17 mouse cellular contexts compared by ENCODE assay signal in the genomic region with DNA sequence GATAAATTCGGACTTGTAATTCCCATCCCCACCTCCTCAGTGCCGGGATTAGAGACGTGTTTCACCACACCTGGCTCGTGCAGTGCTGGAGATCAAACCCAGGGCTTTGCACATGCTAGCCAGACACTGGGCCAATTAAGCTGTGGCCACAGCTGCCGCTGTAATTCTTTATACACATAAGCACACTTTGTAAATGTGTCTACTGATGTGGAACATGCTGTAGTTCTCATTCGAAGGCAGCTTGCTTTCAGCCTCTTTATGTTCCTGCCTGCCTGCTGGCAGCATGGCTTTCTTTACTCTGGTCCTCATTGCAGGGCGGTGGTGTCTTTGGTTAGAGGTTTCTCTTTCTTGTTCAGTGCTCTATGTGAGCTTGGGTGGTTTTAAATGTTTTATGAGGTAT. TPM values are rescaled to one million over a fixed set of nuclear protein-coding genes. Genes with fewer than 3 reads are reported as not detected.
A peak's percentile ranks its signal among the peaks of the same experiment; 100 is the strongest.
DNase-seq lines count a peak whose midpoint lies in the region; ATAC-seq and TF ChIP-seq lines count a peak whose summit lies in the region.
"Had no signal": no experiment of that assay in that cellular context is flagged by ENCODE, and none has a peak within 500 bp of the region (broad histone marks: within the 10 kb centered on the region; RNA-seq: fewer than 3 reads in every experiment).

No protein-coding gene starts in this region.

- no peak for TF ChIP-seq CTCF in brain, embryonic 14.5 days (IDR thresholded peaks at IDR 0.05; ENCODE audit: borderline replicate concordance, extremely low read depth, insufficient read depth, insufficient read length)

- ATAC-seq in hindbrain, embryonic 15.5 days (ENCODE audit: low FRiP score, low read depth), result peak; percentile 67
- ATAC-seq in midbrain, embryonic 14.5 days (ENCODE audit: low FRiP score, low TSS enrichment), result peak; percentile 34; the same call in 1 of the 2 replicates
- ATAC-seq: Patski had no signal

- no peaks in the 10 kb centered on the region for H3K9me3 ChIP-seq in forebrain, embryonic 10.5 days
- H3K9me3 ChIP-seq in hindbrain, embryonic 15.5 days, result no peaks in the 10 kb centered on the region
- no peaks in the 10 kb centered on the region for H3K9me3 ChIP-seq in midbrain, embryonic 14.5 days (ENCODE audit: control insufficient read depth, low read length)

- H3K27me3 ChIP-seq in forebrain, embryonic 10.5 days (ENCODE audit: poor library complexity, severe bottlenecking), result no peaks in the 10 kb centered on the region
- H3K27me3 ChIP-seq in hindbrain, embryonic 15.5 days, result no peaks in the 10 kb centered on the region
- no peaks in the 10 kb centered on the region for H3K27me3 ChIP-seq in midbrain, embryonic 14.5 days (ENCODE audit: control insufficient read depth, insufficient read depth, low read length)
- H3K27me3 ChIP-seq: CH12.LX, Patski had no signal

- H3K4me2 ChIP-seq in hindbrain, embryonic 15.5 days, result no peak overlapping the region
- H3K4me2 ChIP-seq in midbrain, embryonic 14.5 days (ENCODE audit: low read length), result no peak overlapping the region

- no peak overlapping the region for H3K4me3 ChIP-seq in forebrain, embryonic 10.5 days
- H3K4me3 ChIP-seq in hindbrain, embryonic 15.5 days, result no peak overlapping the region
- H3K4me3 ChIP-seq in midbrain, embryonic 14.5 days (replicated peaks; ENCODE audit: low read depth, low read length), result no peak overlapping the region
- H3K4me3 ChIP-seq: heart, adult 2 months had no signal

- H3K9ac ChIP-seq in hindbrain, embryonic 15.5 days, result no peak overlapping the region
- H3K9ac ChIP-seq in midbrain, embryonic 14.5 days (replicated peaks; ENCODE audit: low read length), result no peak overlapping the region
- H3K9ac ChIP-seq: liver, embryonic 14.5 days had no signal

- no peak for TF ChIP-seq POLR2A in brain, embryonic 14.5 days (IDR thresholded peaks at IDR 0.05; ENCODE audit: borderline replicate concordance, extremely low read depth, insufficient read depth, insufficient read length, poor library complexity, severe bottlenecking)

- DNase-seq in brain, embryonic 14.5 days (ENCODE audit: low read depth), result peak; percentile 91
- peak; percentile 50 for DNase-seq in forebrain, embryonic 10.5 days (ENCODE audit: extremely low spot score, low spot score)
- DNase-seq in midbrain, embryonic 14.5 days, result peak; percentile 52
- DNase-seq in ovary, postnatal 14 days (ENCODE audit: low spot score), result no peak
- no peak for DNase-seq in ovary, adult 18-20 months (ENCODE audit: low spot score)
- DNase-seq in layer of hippocampus, postnatal 36 days, result no peak
- DNase-seq in heart, postnatal 10 days, result no peak
- DNase-seq: adrenal gland, adult 8-10 months; heart, adult 2 months; heart, postnatal 36 days; kidney, postnatal 10 days had no signal

- H3K4me1 ChIP-seq in forebrain, embryonic 10.5 days, result peaks cover 40% of the 10 kb centered on the region
- H3K4me1 ChIP-seq in hindbrain, embryonic 15.5 days (replicated peaks), result peaks cover 12% of the 10 kb centered on the region
- H3K4me1 ChIP-seq in midbrain, embryonic 14.5 days (ENCODE audit: control insufficient read depth, insufficient read depth, low read length), result 0 out of 2 replicates have a peak, but pooled peaks cover 7% of the 10 kb centered on the region

- intact Hi-C loops in heart, postnatal 10 days (cut with DNase I), result loop anchor here (10.0 kb wide), 1 partner anchor 46 kb away; a partner anchor contains a TSS

- 39% methylated on average over 7 of the region's 7 CpGs for WGBS in forebrain, embryonic 10.5 days
- WGBS in hindbrain, embryonic 15.5 days, result 21% methylated on average over 7 of the region's 7 CpGs
- 11% methylated on average over 7 of the region's 7 CpGs for WGBS in midbrain, embryonic 14.5 days

- peaks cover 41% of the 10 kb centered on the region for H3K36me3 ChIP-seq in forebrain, embryonic 10.5 days (replicated peaks)
- H3K36me3 ChIP-seq in hindbrain, embryonic 15.5 days, result no peaks in the 10 kb centered on the region
- H3K36me3 ChIP-seq in midbrain, embryonic 14.5 days (ENCODE audit: control insufficient read depth, insufficient read depth, low read length), result no peaks in the 10 kb centered on the region

- peak overlapping the region; percentile 58 for H3K27ac ChIP-seq in forebrain, embryonic 10.5 days
- no peak overlapping the region for H3K27ac ChIP-seq in hindbrain, embryonic 15.5 days (replicated peaks)
- 0 out of 2 replicates have a peak overlapping the region, but pooled peaks have one; percentile 49 for H3K27ac ChIP-seq in midbrain, embryonic 14.5 days (replicated peaks; ENCODE audit: low read depth, low read length)
- H3K27ac ChIP-seq: heart, adult 2 months; liver, embryonic 14.5 days; macrophage; stomach, postnatal 0 days had no signal

RNA-seq across cellular contexts. Expression of a gene that starts 40.7 kb away (rescaled TPM):
- 9.3 and 25.4 TPM in 2 replicates for polyA plus RNA-seq in brain, embryonic 14.5 days (2012; rRNA removed)
- 19.9 and 20.1 TPM in 2 replicates for polyA plus RNA-seq in forebrain, embryonic 10.5 days (2016; fragmentation: Nextera tagmentation; extraction: Ambion mirVana)
- polyA plus RNA-seq in hindbrain, embryonic 15.5 days (2015; fragmentation: Nextera tagmentation; extraction: Ambion mirVana), result 29.7 and 35.6 TPM in 2 replicates
- 33.0 and 45.2 TPM in 2 replicates for polyA plus RNA-seq in midbrain, embryonic 14.5 days (2014; fragmentation: Nextera tagmentation; extraction: Ambion mirVana)
- total RNA-seq in layer of hippocampus, postnatal 36 days (2021), result 10 to 100 TPM; 47.7 to 48.8 TPM
- total RNA-seq in heart, postnatal 10 days (2021), result 10 to 100 TPM; 18.7 to 19.5 TPM

Comparison
In these comparisons a context has a peak if more than half of its experiments do, and no peak if none do; other contexts are left out.
1. DNase-seq: peak in brain, embryonic 14.5 days (single experiment), forebrain, embryonic 10.5 days (single experiment) and midbrain, embryonic 14.5 days (single experiment); none in ovary, postnatal 14 days (single experiment), ovary, adult 18-20 months (single experiment), layer of hippocampus, postnatal 36 days (0 of 2) and heart, postnatal 10 days (0 of 2).